Mouse (Mus musculus): Measurements from ENCODE around the gene Heatr1.
"Not testable (repeated sequence)": the region's sequence is repeated elsewhere in the genome, so short reads cannot be mapped to it uniquely, and the experiment has no call there.

Heatr1 gene

GRCm38 (mm10) chr13:12454686-12455390, 60.0 kb downstream of the Heatr1 start:
- no peak for DNase-seq (ENCODE audit: low spot score)

- no peak for DNase-seq (ENCODE audit: low spot score)
Observed at GRCm38 (mm10) chr13:12456711-12457110, 61.9 kb downstream of the Heatr1 start.

GRCm38 (mm10) chr13:12460443-12460842, 65.6 kb downstream of the Heatr1 start:
- no peak for DNase-seq (ENCODE audit: low spot score)

GRCm38 (mm10) chr13:12460881-12461729, 66.3 kb downstream of the Heatr1 start:
- peak; percentile 79 for DNase-seq (ENCODE audit: low spot score)

- DNase-seq (ENCODE audit: low spot score) = no peak
Observed at GRCm38 (mm10) chr13:12461730-12462119, 66.9 kb downstream of the Heatr1 start.

- DNase-seq (ENCODE audit: low spot score) = no peak
Observed at GRCm38 (mm10) chr13:12462623-12463022, 67.8 kb downstream of the Heatr1 start.

- not testable (repeated sequence) for DNase-seq (ENCODE audit: low spot score)
Observed at GRCm38 (mm10) chr13:12464159-12464558, 69.3 kb downstream of the Heatr1 start.

GRCm38 (mm10) chr13:12464844-12465243, 70.0 kb downstream of the Heatr1 start, which contains the start of gene Lgals8:
Gene Lgals8, minus strand, starts transcription at chr13:12464944.
- no peak for DNase-seq (ENCODE audit: low spot score)

GRCm38 (mm10) chr13:12468488-12468887, 73.7 kb downstream of the Heatr1 start:
- DNase-seq (ENCODE audit: low spot score) = no peak

- no peak for DNase-seq (ENCODE audit: low spot score)
Observed at GRCm38 (mm10) chr13:12473724-12474378, 79.0 kb downstream of the Heatr1 start.

GRCm38 (mm10) chr13:12475239-12475638, 80.4 kb downstream of the Heatr1 start:
- DNase-seq (ENCODE audit: low spot score) = no peak

GRCm38 (mm10) chr13:12476886-12477285, 82.1 kb downstream of the Heatr1 start:
- no peak for DNase-seq (ENCODE audit: low spot score)

GRCm38 (mm10) chr13:12478301-12478700, 83.5 kb downstream of the Heatr1 start:
- DNase-seq (ENCODE audit: low spot score) = no peak

GRCm38 (mm10) chr13:12479802-12480201, 85.0 kb downstream of the Heatr1 start:
- no peak for DNase-seq (ENCODE audit: low spot score)

- no peak for DNase-seq (ENCODE audit: low spot score)
Observed at GRCm38 (mm10) chr13:12485197-12485596, 90.4 kb downstream of the Heatr1 start.

- no peak for DNase-seq (ENCODE audit: low spot score)
Observed at GRCm38 (mm10) chr13:12485640-12486039, 90.8 kb downstream of the Heatr1 start.
